Mouse (Mus musculus) ovary, postnatal 10 days (tissue): ENCODE data around the gene Msrb1.

Source experiments
- DNase-seq: peaks from one replicate; pipeline ENCODE4 v3.0.0; 2022; ENCODE audit warnings: low spot score

Gene Msrb1

GRCm38 (mm10) chr17:24743896-24744295 is 7.5 kb downstream of the Msrb1 start:
- no peak for DNase-seq

GRCm38 (mm10) chr17:24744381-24744780 is 7.9 kb downstream of the Msrb1 start:
- no peak for DNase-seq

- peak; percentile 55 for DNase-seq
Observed at GRCm38 (mm10) chr17:24745526-24746497, 9.4 kb downstream of the Msrb1 start.

GRCm38 (mm10) chr17:24746986-24747385 is 10.5 kb downstream of the Msrb1 start:
- DNase-seq, result no peak

DNA sequence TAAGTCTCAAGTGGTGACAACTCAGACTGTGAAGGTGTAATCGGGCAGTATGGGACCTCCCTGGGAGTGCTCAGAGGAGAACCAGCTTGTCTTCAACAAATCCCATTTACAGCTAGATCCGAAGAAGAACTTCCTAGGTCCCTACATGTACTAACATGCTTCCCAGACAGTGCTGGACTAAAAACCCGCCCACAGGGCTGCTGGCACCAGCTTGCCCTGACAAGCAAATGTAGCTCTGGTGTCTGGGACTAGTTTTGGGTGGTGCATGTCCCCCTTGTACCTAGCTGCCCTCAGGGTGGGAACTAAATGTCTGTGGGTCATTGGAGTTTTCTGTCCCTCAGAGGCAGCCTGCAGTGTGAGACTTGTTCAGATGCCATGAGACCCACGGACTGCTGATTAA is 15.1 kb downstream of the Msrb1 start:
- no peak for DNase-seq

DNA sequence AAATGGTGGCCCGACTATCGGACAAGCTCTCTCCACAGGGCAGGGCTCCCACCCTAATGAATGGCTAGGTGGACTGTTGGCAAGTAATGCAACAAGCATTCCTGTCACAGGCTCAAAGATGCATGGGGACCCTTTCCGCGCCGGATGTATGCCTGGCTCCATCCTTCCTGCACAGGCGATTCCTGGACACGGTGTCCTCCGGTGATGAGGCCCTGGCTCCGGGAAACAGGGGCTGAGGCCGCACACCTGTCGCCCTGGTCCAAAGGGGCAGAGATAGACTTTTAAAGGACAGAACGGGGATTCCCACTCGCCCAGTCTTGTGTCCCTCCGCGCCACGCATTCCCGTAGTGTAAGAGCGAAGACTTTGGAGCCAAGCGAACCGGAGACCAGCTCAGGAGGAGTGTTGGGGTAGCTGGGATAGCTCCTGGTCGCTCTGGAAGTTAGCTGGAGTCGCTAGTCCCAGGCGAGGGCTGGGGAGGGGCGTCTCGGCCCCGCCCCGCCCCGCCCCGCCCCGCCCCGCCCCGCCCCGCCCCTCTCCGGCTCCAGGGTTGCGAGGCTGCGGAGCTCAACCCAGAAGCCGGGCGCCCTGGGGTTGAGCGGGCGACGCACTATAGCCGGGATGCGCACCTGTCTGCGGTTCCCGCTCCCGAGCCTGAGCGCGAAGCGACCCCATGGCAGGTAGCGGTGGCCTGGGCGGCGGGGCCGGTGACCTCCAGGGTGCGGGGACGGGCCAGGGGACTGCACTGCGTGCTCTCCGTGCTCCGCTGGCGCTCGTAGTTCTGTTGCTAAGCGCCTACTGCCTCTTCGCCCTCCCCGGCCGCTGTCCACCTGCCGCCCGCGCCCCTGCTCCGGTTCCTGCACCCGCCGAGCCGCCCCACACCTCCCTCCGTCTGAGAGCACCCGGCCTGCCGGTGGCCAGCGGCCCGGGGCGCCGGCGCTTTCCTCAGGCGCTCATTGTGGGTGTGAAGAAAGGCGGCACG is 16.3 kb downstream of the Msrb1 start, which contains the start of gene Hs3st6:
Gene Hs3st6, plus strand, starts transcription at position 574 of the 980 bp plus-strand sequence.
- DNase-seq, result no peak

- no peak for DNase-seq
Observed at GRCm38 (mm10) chr17:24757394-24757793, 21.0 kb downstream of the Msrb1 start.

DNA sequence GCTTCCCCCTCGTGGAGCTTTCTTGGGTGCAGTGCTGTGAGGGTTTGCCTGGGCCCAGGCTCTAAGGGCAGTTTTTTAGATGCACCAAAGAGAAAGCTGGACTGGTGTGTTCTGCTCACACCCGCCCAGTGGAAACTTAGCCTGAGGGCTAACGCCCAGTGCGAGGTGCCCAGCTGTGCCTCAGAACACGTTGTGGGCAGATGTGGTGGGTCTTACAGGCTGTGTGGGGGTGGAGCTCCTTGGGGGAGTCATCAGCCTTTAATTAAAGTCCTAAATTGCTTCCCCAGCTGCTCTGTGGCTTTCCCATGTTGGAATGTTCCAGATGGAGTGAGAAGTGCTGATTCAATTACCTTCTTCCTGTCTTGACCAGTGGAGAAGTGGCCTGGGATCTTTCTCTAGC is 24.7 kb downstream of the Msrb1 start:
- no peak for DNase-seq

GRCm38 (mm10) chr17:24765016-24765905 is 28.8 kb downstream of the Msrb1 start:
- DNase-seq, result no peak

GRCm38 (mm10) chr17:24766266-24766875 is 29.9 kb downstream of the Msrb1 start:
- DNase-seq, result no peak

DNA sequence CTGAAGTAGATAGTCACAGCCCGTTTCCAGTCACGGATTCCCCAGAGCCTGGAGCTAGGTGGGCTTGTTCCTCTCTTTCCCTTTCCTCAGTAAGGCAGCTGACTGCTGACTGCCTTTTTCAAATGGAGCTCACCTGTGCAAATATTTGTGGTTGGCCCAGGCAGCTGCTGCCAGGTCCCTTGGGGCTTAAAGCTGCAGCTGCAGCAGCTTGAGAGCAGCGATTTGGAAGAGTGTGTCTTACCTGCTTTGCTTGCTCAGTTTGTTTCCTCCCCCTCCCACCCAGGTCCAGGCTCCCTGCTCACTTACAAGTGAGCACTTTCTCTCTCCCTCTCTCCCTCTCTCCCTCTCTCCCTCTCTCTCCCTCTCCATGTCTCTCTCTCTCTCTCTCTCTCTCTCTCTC is 32.7 kb downstream of the Msrb1 start:
- DNase-seq, result no peak

- DNase-seq, result no peak
Observed at GRCm38 (mm10) chr17:24773241-24773640, 36.8 kb downstream of the Msrb1 start.

GRCm38 (mm10) chr17:24775173-24775572 is 38.7 kb downstream of the Msrb1 start:
- DNase-seq, result no peak

DNA sequence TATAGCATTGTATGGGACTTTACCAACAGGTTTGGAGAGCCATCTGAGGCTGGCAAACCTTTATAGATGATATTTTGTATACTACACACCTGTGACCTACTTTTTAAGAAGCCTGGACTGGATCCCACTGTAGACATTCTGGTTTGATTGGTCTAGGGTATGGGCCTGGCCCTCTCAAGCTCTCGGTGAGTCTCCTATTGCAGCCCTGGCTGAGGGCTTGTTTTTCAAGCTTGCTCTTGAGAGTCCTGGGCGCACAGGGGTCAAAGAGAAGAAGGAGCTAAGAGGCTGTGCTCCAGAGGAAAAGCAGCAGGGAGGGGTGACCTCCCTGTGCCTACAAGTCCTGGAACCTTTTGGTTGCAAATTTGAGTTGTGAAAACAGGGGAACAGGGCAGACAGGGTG is 40.6 kb downstream of the Msrb1 start:
- DNase-seq, result no peak

- no peak for DNase-seq
Observed at GRCm38 (mm10) chr17:24780821-24781220, 44.4 kb downstream of the Msrb1 start.

GRCm38 (mm10) chr17:24792190-24792589 is 55.7 kb downstream of the Msrb1 start:
- DNase-seq, result no peak
